Mouse (Mus musculus) CD4-positive, CD25-positive, alpha-beta regulatory T cell, adult 4 months (primary cell): Measurements from ENCODE around the gene Plekha5. TPM values are rescaled to one million over a fixed set of nuclear protein-coding genes. Genes with fewer than 3 reads are reported as not detected.
"Not testable (repeated sequence)": the region's sequence is repeated elsewhere in the genome, so short reads cannot be mapped to it uniquely, and the experiment has no call there.

Experiments used
- ATAC-seq: one replicate; pipeline ENCODE4 v1.8.0; 2017
- polyA plus RNA-seq, 2 experiments: library from polyadenylated mRNA; unstranded; fragments of 100-300 nt; shearing (Covaris generic); gene quantifications; one replicate each; pipeline ENCODE4 v1.2.1; 2017

Gene Plekha5
- polyA plus RNA-seq, 2 experiments from 2014 or later: 15.9 to 18.4 TPM

- ATAC-seq: no peak
Observed at GRCm38 (mm10) chr6:140533606-140534005, 109.8 kb downstream of the Plekha5 start.

GRCm38 (mm10) chr6:140535504-140535903 lies 111.7 kb downstream of the Plekha5 start:
- no peak for ATAC-seq

- no peak for ATAC-seq
Observed at GRCm38 (mm10) chr6:140541919-140542318, 118.1 kb downstream of the Plekha5 start.

GRCm38 (mm10) chr6:140543005-140543794 lies 119.3 kb downstream of the Plekha5 start:
- no peak for ATAC-seq

- ATAC-seq: peak; percentile 81
Observed at GRCm38 (mm10) chr6:140546095-140546494, 122.2 kb downstream of the Plekha5 start.

- no peak for ATAC-seq
Observed at GRCm38 (mm10) chr6:140546648-140547201, 122.9 kb downstream of the Plekha5 start.

GRCm38 (mm10) chr6:140547203-140547944 lies 123.5 kb downstream of the Plekha5 start:
- ATAC-seq: no peak

- ATAC-seq: peak; percentile 42
Observed at GRCm38 (mm10) chr6:140548082-140548769, 124.4 kb downstream of the Plekha5 start.

- no peak for ATAC-seq
Observed at GRCm38 (mm10) chr6:140550741-140551140, 126.9 kb downstream of the Plekha5 start.

GRCm38 (mm10) chr6:140554261-140554660 lies 130.4 kb downstream of the Plekha5 start:
- ATAC-seq: peak; percentile 74

GRCm38 (mm10) chr6:140559411-140559810 lies 135.6 kb downstream of the Plekha5 start:
- ATAC-seq: no peak

- peak; percentile 89 for ATAC-seq
Observed at GRCm38 (mm10) chr6:140561151-140561916, 137.5 kb downstream of the Plekha5 start.

- ATAC-seq: no peak
Observed at GRCm38 (mm10) chr6:140561917-140562590, 138.2 kb downstream of the Plekha5 start.

GRCm38 (mm10) chr6:140567199-140567598 lies 143.3 kb downstream of the Plekha5 start:
- ATAC-seq: no peak

- ATAC-seq: no peak
Observed at GRCm38 (mm10) chr6:140567897-140568296, 144.0 kb downstream of the Plekha5 start.

- no peak for ATAC-seq
Observed at GRCm38 (mm10) chr6:140570152-140570551, 146.3 kb downstream of the Plekha5 start.

GRCm38 (mm10) chr6:140574943-140575342 lies 151.1 kb downstream of the Plekha5 start:
- no peak for ATAC-seq

GRCm38 (mm10) chr6:140576133-140576532 lies 152.3 kb downstream of the Plekha5 start:
- ATAC-seq: no peak

- ATAC-seq: peak; percentile 45
Observed at GRCm38 (mm10) chr6:140576961-140577821, 153.3 kb downstream of the Plekha5 start.

GRCm38 (mm10) chr6:140577822-140578170 lies 153.9 kb downstream of the Plekha5 start:
- peak; percentile 29 for ATAC-seq

GRCm38 (mm10) chr6:140578985-140579384 lies 155.1 kb downstream of the Plekha5 start:
- not testable (repeated sequence) for ATAC-seq
